Mouse (Mus musculus) brain, embryonic 14.5 days (tissue): ENCODE results near the gene Sec31b.

ENCODE experiments used
- CTCF ChIP-seq: fragments of 200-500 bp; IDR thresholded peaks from 2 replicates; pipeline ENCODE4 v1.5.1; 2012; ENCODE audit warnings: inconsistent platforms, mild to moderate bottlenecking, moderate library complexity, borderline replicate concordance; ENCODE audit not compliant: insufficient read depth, insufficient read length; ENCODE audit errors: extremely low read depth
- POLR2A ChIP-seq: fragments of 200-500 bp; IDR thresholded peaks from 2 replicates; pipeline ENCODE4 v1.6.1; 2012; ENCODE audit warnings: mild to moderate bottlenecking, inconsistent platforms, borderline replicate concordance; ENCODE audit not compliant: poor library complexity, insufficient read depth, insufficient read length, severe bottlenecking; ENCODE audit errors: extremely low read depth

GRCm38 (mm10) chr19:44591638-44592037 is 46.0 kb upstream of the Sec31b start:
- TF ChIP-seq CTCF (no peak), POLR2A (no peak)
